Mouse (Mus musculus) left cerebral cortex, postnatal 10 days (tissue): Measurements from ENCODE around the gene Mogs. TPM values are rescaled to one million over a fixed set of nuclear protein-coding genes. Genes with fewer than 3 reads are reported as not detected.

Experiments
- DNase-seq, 2 experiments: peaks; one replicate each; pipeline ENCODE4 v3.0.0; 2021 to 2022; ENCODE audit warnings: low spot score in 2 of 2, mixed read lengths in 1 of 2; ENCODE audit errors: extremely low spot score in 1 of 2
- intact Hi-C: fragments of 180-260 bp; cut with DNase I; formaldehyde crosslinking; loops from one replicate; pipeline ENCODE4 v1.15.1; 2025
- total RNA-seq, 2 experiments: library from RNA; stranded (reverse); gene quantifications; 2 replicates each; pipeline ENCODE4 v1.2.3; 2021

Gene Mogs
- total RNA-seq = 10 to 100 TPM; 27.9 to 31.8 TPM

- peak; percentile 89 to 97 for DNase-seq
- intact Hi-C loops = no loop called here
These were observed at the start of gene Mogs for GRCm38 (mm10) chr6:83115011-83115671. TSS of gene Mogs (plus strand) at chr6:83115496.

GRCm38 (mm10) chr6:83065995-83066394 is 49.3 kb upstream of the Mogs start:
- intact Hi-C loops = no loop called here

GRCm38 (mm10) chr6:83066441-83066840 is 48.9 kb upstream of the Mogs start:
- intact Hi-C loops = no loop called here
- no peak for DNase-seq

More at GRCm38 (mm10) chr6:83065995-83066394, 49.3 kb upstream of the Mogs start:
- DNase-seq = no peak

GRCm38 (mm10) chr6:83068221-83068620 is 47.1 kb upstream of the Mogs start:
- no peak for DNase-seq
- intact Hi-C loops = no loop called here

GRCm38 (mm10) chr6:83068706-83069487 is 46.4 kb upstream of the Mogs start:
- no peak for DNase-seq
- intact Hi-C loops = no loop called here

- intact Hi-C loops = no loop called here
These were observed 45.6 kb upstream of the Mogs start for GRCm38 (mm10) chr6:83069488-83070246.

GRCm38 (mm10) chr6:83070247-83070310 is 45.2 kb upstream of the Mogs start, which contains the start of gene Tlx2:
TSS of gene Tlx2 (minus strand) at chr6:83070293.
- DNase-seq = no peak
- intact Hi-C loops = no loop called here

More at GRCm38 (mm10) chr6:83069488-83070246, 45.6 kb upstream of the Mogs start:
- no peak for DNase-seq

- DNase-seq = no peak
- intact Hi-C loops = no loop called here
These were observed 44.7 kb upstream of the Mogs start for GRCm38 (mm10) chr6:83070311-83071219.

GRCm38 (mm10) chr6:83071220-83071619 is 44.1 kb upstream of the Mogs start:
- DNase-seq = peak in 1 of 2 experiments; percentile 54
- intact Hi-C loops = no loop called here

- no peak for DNase-seq
- intact Hi-C loops = no loop called here
These were observed 40.3 kb upstream of the Mogs start for GRCm38 (mm10) chr6:83074979-83075378.

GRCm38 (mm10) chr6:83077630-83078323 is 37.5 kb upstream of the Mogs start, which contains the start of gene Pcgf1:
TSS of gene Pcgf1 (plus strand) at chr6:83077869.
- DNase-seq = no peak
- intact Hi-C loops = loop anchor here (2.0 kb wide), 1 partner anchor 81 kb away; no protein-coding TSS in a partner anchor

GRCm38 (mm10) chr6:83078324-83078858 is 36.9 kb upstream of the Mogs start:
- intact Hi-C loops = loop anchor here (2.0 kb wide), 1 partner anchor 82 kb away; no protein-coding TSS in a partner anchor
- peak; percentile 97 to 99 for DNase-seq

- intact Hi-C loops = no loop called here
- no peak for DNase-seq
These were observed 35.1 kb upstream of the Mogs start for GRCm38 (mm10) chr6:83080210-83080609.

GRCm38 (mm10) chr6:83083497-83083896 is 31.8 kb upstream of the Mogs start:
- intact Hi-C loops = no loop called here
- no peak for DNase-seq

- intact Hi-C loops = no loop called here
These were observed 30.8 kb upstream of the Mogs start for GRCm38 (mm10) chr6:83084477-83084876.

GRCm38 (mm10) chr6:83086121-83087035 is 28.9 kb upstream of the Mogs start, which contains the start of gene Lbx2:
TSS of gene Lbx2 (plus strand) at chr6:83086367.
- DNase-seq = no peak
- intact Hi-C loops = no loop called here

More at GRCm38 (mm10) chr6:83084477-83084876, 30.8 kb upstream of the Mogs start:
- no peak for DNase-seq
